Mouse (Mus musculus) lung, postnatal 36 days (tissue): ENCODE results near the gene Gm28043.
"Not testable (repeated sequence)": the region's sequence is repeated elsewhere in the genome, so short reads cannot be mapped to it uniquely, and the experiment has no call there.

Experiments used
- DNase-seq: peaks from one replicate; pipeline ENCODE4 v3.0.0; 2022; ENCODE audit warnings: mixed read lengths

Gene Gm28043

DNA sequence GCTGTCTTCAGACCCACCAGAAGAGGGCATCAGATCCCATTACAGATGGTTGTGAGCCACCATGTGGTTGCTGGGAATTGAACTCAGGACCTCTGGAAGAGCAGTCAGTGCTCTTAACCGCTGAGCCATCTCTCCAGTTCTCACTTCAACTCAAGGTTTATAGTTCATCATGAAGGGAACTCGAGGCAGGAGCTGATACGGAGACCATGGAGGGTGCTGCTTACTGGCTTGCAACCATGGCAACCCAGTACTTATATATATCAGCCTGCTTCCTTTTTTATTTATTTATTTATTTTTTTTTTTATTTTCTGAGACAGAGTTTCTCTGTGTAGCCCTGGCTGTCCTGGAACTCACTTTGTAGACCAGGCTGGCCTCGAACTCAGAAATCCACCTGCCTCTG is 99.1 kb downstream of the Gm28043 start:
- not testable (repeated sequence) for DNase-seq

DNA sequence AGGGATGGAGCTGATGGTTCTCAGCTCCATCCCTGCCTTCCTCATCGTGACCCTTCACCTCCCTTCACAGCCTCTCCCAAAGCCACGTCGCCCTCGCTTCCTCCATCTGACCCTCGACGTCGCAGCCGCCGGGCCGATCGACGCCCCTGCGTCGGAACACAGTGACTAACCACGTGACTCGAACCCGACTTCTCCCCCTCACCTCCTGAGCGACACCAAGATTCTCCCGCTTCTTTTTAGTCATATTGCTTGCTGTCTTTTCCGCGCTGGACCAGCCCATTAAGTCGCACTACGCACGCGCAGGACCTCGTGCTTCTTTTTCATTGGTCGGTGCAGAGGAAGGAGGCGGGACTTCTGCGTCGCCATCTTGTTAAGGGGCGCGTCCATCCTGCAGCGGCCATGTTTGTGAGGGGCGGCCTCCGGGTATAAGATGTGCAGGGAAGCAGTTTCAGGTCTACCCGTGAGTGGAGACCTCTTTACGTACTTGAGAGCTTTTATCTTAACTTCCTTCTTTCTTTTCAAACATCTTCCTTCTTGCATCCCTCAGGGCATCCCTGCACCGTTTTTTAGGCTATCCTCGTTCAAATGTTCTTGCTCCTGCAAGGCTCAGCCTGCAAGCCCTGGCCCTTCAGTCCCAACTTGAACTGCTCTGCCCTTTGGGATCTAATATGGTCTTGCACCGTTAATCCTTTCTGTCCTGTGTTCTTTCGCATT is 102.2 kb downstream of the Gm28043 start, which contains the start of gene Ccdc167:
Gene Ccdc167 (minus strand): TSS at position 313 of the 714 bp plus-strand sequence.
- peak; percentile 97 for DNase-seq

DNA sequence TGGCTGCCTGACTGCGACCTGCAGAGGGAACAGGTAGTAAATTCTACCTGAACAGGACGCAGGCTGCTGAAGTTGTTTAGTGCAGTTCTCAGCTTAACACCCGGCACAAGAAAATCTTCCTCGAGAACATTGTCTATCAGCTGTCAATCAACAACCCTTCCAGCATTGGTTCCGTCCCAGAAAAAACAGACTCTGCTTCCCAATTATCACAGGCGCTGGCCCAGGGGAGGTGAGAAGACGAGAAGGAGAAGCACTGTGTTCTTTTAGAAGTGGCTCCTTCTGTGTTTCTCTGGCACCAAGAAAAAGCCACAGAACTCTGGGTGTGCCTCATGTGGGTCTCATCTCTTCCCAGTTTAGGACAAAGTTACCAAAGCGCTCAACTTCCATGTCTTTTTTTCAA is 104.0 kb downstream of the Gm28043 start:
- no peak for DNase-seq

DNA sequence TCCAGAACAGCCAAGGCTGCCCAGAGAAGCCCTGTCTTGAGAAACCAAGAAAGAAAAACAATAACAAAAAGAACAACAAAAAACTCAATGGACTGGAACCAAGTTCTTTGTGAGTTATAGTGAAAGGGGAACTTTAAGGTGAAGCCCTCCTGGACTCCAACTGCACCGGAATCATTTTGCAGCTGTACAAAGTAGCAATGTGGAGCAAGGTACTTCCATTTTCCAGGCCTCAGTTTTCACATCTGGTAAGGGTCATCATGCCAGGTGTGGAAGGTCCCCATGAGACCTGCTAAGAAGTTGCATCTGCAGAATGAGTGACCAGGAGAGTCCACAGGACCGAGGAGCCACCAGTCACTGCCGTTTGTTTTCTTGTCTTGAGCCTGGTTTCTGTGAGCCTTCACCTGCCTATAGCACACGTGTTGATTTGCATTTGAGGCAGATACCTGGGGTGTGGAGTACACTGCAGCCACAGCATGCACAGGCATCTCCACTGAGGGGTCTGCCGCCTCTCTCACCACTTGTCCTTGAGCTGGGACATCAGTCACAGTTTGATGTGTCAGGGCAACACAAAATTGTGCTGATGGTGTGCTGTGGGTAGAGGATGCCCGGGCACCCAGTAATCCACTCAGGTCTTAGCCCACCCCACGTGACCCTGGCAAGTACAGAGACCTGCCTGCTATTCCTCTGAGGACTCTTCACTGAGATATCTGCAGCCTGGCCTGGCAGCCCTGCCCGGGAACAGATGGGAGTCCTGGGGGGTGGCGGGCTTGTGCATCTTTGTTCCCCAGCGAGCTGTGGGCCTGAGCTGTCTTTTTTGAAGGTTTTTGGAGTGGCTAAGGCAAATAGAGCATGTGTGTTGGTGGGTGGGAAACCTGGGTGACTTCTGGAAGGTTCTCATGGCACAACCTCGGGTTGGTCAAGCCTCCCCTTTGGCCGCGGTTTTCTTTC is 105.2 kb downstream of the Gm28043 start:
- DNase-seq = no peak

DNA sequence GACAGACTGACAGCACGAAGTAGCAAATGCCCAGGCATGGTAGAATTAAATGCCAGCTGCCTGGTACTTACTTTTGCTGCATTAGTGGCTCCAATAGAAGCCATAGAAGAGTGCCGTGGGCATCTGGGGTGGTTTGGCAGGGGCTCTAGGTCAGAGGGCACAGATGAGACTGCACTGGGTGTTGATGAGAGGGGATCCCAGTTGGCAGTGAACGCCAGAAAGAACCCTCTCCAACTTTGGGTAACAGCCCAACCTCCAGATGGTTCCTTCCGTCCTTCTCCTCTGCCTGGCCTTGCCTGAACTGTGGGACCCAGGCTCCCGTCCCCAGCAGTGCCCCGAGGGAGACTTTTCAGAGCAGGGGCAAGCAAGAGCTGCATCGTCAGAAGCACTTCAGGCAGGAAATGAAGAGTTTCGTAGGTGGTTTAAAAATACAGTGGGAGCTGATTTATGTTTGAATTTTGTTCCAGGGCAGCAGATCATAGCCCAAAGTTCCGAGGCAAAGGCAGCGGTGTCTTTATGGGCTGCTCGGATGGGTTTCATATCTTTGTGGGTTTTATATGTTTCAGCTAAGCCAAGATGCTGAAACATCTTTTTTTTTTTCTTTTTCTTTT is 106.2 kb downstream of the Gm28043 start:
- DNase-seq = no peak

DNA sequence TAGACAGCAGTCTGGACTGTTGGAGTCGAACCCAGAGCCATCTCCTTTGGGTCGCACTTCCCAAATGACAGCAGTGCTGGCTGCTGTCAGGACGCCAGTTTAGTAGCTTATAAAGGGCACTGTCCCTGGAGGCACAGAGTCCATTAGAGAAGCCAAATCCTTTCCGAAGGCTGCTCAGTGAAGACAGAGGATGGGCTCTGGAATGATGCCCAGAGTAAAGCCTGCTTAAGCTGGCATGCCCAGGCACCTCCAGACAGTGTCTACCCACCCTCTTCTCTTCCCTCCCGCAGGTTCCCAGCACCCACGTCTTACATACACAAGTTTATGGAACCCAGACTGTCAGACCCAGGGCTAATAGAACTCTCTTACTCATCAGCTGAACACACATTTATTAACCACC is 109.9 kb downstream of the Gm28043 start:
- DNase-seq = no peak

DNA sequence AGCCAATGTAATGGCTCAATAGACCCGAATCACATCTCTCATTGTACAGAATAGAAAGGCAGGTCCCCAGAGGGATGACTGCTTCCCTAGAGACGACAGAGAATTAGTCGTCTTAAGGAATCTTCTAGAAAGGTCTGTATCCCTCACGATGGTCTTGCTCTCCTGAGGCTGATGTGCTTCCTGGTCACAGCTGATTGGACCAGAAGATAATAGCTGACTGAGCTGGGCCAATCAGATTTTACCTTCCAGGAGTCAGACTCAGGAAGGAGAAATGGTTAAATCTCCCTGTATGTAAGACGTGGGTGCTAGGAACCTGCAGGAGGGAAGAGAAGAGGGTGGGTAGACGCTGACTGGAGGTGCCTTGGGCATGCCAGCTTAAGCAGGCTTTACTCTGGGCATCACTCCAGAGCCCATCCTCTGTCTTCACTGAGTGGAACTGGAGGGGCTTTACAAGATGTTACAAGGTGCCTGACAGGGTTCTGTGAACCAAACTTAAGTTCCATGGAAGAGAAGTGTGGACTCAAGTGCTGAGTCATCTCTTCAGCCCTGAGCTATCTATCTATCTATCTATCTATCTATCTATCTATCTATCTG is 110.4 kb downstream of the Gm28043 start:
- DNase-seq = no peak

DNA sequence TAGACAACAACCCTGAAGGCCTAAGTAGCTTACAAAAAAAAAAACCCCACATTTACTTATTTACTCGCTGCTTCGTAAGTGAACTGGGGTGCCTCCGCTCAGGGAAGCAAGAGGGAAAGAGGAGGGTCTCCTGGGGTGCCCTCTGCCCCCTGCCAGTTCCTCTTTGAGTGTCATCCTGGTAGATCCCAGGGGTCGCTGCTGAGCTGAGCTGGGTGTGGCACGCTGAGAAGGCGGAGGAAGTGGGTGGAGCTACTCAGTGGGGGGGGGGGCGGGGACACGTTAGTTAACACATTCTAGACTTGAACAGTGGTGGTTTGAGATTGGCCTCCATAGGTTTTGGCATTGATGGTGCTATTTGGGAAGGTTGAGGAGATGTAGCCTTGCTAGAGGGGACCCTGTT is 113.4 kb downstream of the Gm28043 start:
- no peak for DNase-seq

DNA sequence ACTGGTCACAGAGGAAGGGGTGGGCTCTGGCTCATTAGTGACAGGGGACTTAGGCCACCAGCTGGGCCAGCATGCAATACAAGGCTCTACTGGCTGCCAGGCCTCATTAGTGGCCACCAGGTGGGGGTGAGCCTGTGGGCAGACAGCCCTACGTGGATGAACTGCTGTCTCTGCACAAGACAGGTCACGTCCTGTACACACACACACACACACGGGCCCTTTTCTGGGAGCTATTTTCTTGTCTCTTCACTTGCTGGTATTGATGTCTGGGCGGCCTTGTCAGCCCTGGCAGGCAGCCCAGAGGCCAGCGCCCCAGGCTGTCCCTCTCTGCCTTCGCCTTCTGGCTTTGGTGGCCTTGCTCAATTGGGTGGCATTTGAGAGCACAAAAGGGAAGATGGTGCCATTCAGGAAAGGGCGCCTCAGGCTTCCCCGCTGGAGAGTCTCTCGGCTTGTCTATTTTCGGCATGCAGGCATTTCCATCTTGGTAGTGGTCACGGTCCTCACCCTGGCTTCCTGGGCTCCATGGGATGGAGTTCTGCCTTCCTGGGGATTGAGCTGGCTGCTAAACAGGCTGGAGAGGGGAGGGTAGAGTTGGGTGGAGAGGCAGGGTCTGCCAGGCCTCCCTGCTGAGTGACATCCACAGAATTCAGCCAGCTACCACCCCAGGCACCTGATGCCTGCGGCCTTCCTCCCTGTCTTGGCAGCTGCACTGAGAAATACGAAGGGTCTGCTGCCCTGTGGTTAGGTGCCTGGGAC is 116.0 kb downstream of the Gm28043 start:
- no peak for DNase-seq

DNA sequence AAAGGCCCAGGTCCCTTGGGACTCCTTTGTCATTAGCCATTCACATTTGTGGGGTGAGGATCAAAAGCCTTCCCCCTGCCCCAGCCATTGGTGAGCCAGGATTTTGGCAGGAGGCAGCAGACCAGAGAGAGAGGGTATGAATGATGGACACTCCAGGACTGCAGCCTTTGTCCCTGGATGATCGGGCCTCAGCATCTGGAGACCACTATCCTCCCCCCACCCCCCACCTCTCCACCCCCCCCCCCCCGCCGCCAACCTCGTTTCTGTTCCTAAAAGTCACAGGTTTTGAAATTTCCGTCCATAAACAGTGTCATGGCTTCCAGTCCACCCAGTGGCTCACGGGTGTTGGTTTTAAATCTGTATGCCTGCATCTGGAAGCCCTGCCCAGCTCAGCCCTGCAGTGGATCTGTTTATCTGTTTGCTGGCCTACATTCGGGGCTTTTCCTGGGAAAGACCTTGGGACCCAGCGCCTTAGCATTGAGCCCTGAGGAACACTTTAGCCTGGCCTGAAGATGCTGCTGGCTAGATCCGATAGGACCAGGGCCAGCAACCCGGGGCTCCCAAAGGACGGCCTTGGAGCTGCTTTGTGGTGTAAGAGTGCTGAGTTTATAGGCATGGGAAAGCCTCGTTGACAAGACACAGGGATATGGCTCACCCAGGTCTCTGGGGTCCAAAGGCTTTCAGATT is 116.7 kb downstream of the Gm28043 start:
- DNase-seq = no peak

DNA sequence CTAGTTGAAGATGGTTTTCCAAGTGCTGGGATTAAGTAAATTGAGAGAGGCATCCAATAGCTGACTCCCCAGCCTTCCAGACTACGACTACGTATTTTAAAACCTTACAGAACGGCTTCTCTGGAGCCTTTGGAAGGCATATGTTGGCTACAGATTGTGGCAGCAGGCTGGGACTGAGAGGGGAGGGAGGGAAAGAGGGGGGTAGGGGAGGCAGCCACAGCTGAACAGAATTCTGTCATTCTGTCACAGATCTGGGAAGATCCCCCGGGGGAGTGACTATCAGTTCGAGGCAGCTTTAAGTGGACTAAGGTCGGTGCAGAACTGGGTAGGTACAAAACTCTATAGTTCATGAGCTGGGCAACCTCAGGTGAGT is 117.3 kb downstream of the Gm28043 start:
- no peak for DNase-seq

DNA sequence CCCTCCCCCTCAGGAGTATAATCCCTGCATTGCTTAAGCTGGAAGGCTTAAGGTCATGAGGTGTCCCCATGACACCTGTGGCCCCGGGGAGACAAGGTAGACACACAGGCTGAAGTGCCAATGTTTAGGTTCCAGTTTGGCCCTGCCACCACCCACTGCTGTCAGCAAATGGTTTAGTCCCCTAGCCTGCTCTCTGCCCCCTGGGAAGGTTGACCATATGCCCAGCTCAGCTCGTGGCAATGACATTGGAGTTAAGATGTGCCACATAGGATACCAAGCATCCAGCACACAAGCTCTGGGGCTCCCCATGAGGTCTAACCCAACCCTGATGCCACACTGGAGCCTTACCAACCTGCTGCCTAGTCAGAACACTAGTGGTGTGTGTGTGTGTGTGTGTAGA is 117.8 kb downstream of the Gm28043 start:
- DNase-seq = no peak

DNA sequence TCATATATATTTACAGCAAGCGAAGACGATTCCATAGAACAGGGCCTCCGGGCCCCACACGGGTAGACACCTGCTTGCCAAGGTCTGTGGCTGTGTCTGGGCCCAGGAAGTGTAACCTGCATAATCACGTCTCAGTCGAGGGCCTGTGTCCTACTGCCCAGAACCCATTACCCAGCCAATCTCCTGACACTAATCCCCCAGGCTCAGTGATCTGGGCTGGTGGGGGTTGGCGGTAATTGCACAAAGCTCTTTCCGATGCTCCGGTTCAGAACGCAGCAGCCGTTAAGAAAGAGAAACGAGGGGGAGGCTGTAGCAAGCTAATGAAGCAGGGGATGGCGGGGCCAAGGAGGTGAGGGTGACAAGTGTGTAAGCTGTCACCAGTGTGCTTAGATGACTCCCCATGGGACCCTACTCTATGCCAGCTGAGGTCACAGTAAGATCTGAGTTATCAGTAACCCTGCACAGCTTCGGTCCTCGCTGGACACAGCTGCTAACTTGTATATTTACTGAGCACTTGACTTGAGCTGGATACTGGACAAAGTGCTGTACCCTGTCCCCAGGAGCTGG is 121.9 kb downstream of the Gm28043 start:
- DNase-seq = no peak

DNA sequence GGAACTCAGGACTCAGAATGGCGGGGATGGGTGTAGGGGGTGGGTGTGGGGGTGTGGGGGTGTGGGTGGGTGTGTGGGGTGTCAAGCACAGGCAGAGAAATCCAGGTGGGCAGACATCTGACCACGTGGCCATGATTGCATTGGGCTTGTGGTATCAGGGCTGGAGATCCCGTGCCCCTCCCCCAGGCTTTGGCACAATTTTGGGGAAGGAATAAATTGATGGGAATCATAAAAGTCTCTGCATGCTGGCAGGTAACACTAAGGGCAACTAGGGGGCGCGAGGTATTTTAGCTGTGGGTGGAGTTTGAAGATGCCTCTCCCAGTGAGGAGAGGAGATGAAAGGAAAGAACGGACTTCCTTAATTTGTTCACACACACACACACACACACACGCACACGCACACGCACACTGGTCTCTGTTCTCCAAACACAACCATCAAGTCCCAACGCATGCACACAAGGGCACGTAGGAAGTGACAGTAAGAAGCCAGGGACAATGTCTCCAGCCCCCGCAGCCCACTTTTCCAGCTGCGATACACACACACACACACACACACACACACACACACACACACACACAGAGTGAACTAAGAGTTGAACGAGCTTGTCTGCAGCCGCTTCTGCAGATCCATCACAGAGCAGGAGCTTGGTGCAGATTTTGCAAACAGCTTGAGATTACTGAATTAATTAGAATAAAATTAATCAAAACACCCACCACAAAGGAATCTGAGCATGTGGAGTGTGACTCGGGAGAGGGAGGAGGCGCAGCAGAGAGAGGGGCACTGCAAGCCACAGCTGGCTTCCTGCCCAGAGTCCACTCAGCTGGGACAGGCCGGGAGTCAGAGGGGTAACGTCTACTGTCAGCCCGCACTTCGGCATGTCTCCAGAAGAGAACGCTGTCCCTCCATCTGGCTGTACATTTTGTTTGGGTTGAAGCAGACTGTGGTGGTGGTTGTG is 123.5 kb downstream of the Gm28043 start:
- peak; percentile 7 for DNase-seq

DNA sequence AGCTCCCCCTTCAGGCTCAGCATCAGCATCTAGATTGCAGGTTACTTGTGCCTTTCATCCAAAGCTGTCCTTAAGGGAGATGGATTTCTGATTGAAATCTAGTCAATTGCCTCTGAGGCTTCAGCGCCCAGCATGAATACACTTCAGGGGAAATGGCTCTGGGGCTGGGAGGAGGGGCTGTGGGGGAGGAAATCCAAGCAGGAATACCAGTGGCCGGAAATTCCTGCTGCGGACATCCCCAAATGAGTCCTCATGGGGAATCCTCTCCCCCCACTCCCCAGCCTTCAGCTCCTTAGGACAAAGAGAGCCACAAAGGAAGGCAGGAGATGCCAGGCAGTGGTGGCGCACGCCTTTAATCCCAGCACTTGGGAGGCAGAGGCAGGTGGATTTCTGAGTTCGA is 132.8 kb downstream of the Gm28043 start:
- no peak for DNase-seq
